Mouse (Mus musculus) kidney, adult 2 months (tissue): ENCODE measurements around the gene Rassf4.

ENCODE experiments used
- CTCF ChIP-seq: fragments of 200-500 bp; conservative IDR thresholded peaks from 2 replicates; pipeline ENCODE4 v1.5.1; 2011; ENCODE audit warnings: low read depth, mild to moderate bottlenecking, control low read depth, low read length, moderate library complexity, mixed read lengths; ENCODE audit not compliant: insufficient read depth, insufficient read length
- POLR2A ChIP-seq: fragments of 200-500 bp; IDR thresholded peaks from one replicate; pipeline ENCODE4 v1.6.1; 2011; ENCODE audit warnings: low read depth, low read length, control low read depth

- no peak for TF ChIP-seq POLR2A
- TF ChIP-seq CTCF, result no peak
These were observed 41.4 kb upstream of the Rassf4 start for GRCm38 (mm10) chr6:116715166-116715565.
